Mouse (Mus musculus) midbrain, postnatal 0 days (tissue): ENCODE measurements around the gene Eme2. TPM values are rescaled to one million over a fixed set of nuclear protein-coding genes. Genes with fewer than 3 reads are reported as not detected.

Experiments used
- ATAC-seq: fragments of 200-750 bp; cut with Nextera tagmentation; 2 replicates; pipeline ENCODE4 v1.8.0; 2017; ENCODE audit warnings: moderate number of reproducible peaks, mild to moderate bottlenecking, moderate TSS enrichment, moderate library complexity; ENCODE audit not compliant: low FRiP score
- DNase-seq: peaks from one replicate; pipeline ENCODE4 v3.0.0-alpha.2; 2015; ENCODE audit warnings: low spot score
- H3K27ac ChIP-seq: fragments of 300-500 bp; sonication (generic); 2 replicates; pipeline ENCODE4 v1.5.1; 2014; ENCODE audit warnings: low read depth, mild to moderate bottlenecking, low read length, mixed read lengths
- H3K27me3 ChIP-seq: fragments of 300-500 bp; sonication (generic); 2 replicates; pipeline ENCODE4 v1.6.1; 2014; ENCODE audit warnings: low read length, control low read depth, mixed read lengths; ENCODE audit not compliant: insufficient read depth
- H3K36me3 ChIP-seq: fragments of 300-500 bp; sonication (generic); 2 replicates; pipeline ENCODE4 v1.6.1; 2014; ENCODE audit warnings: low read length, control low read depth, mixed read lengths; ENCODE audit not compliant: insufficient read depth
- H3K4me1 ChIP-seq: fragments of 300-500 bp; sonication (generic); 2 replicates; pipeline ENCODE4 v1.6.1; 2014; ENCODE audit warnings: mild to moderate bottlenecking, control low read depth, antibody characterized with exemption, low read length, mixed read lengths; ENCODE audit not compliant: insufficient read depth
- H3K4me2 ChIP-seq: fragments of 300-500 bp; sonication (generic); 2 replicates; pipeline ENCODE4 v1.6.1; 2014; ENCODE audit warnings: low read depth, mild to moderate bottlenecking, low read length, mixed read lengths; ENCODE audit not compliant: poor library complexity, severe bottlenecking
- H3K4me3 ChIP-seq: fragments of 300-500 bp; sonication (generic); 2 replicates; pipeline ENCODE4 v1.5.1; 2014; ENCODE audit warnings: low read depth, mild to moderate bottlenecking, low read length, moderate library complexity
- H3K9ac ChIP-seq: fragments of 300-500 bp; sonication (generic); replicated peaks from 2 replicates; pipeline ENCODE4 v1.6.1; 2014; ENCODE audit warnings: mild to moderate bottlenecking, low read length, moderate library complexity, mixed read lengths; ENCODE audit not compliant: poor library complexity, severe bottlenecking
- H3K9me3 ChIP-seq: fragments of 300-500 bp; sonication (generic); 2 replicates; pipeline ENCODE4 v1.6.1; 2016; ENCODE audit warnings: low read length, control low read depth
- CTCF ChIP-seq: IDR thresholded peaks from 2 replicates; pipeline ENCODE4 v1.5.1; 2016; ENCODE audit warnings: antibody characterized with exemption, mild to moderate bottlenecking
- whole genome bisulfite sequencing: fragments of 180-500 bp; shearing (Covaris S2); extraction: QIAGEN DNeasy Blood & Tissue Kit; methylation state at CpG from one replicate; pipeline ENCODE4 v1.1.7; 2014; 5-methylcytosine and 5-hydroxymethylcytosine counted together
- polyA plus RNA-seq: library from polyadenylated mRNA; unstranded; fragments of >200 nt; fragmentation: Nextera tagmentation; extraction: Ambion mirVana; gene quantifications from 2 replicates; pipeline ENCODE4 v1.2.1, GENCODE M21; 2015
- total RNA-seq: library from RNA; depleted of rRNA; stranded (reverse); fragments of >200 nt; gene quantifications from 2 replicates; pipeline ENCODE4 v1.2.3, GENCODE M21; 2014

The Eme2 gene
- total and polyA plus RNA-seq, 2 experiments from 2014 or later: 20.2 to 29.7 TPM

- Histone ChIP-seq H3K9me3 (no peaks in the 10 kb centered on the region), H3K9ac (no peak overlapping the region), H3K27me3 (no peaks in the 10 kb centered on the region), H3K36me3 (peaks cover 62% of the 10 kb centered on the region), H3K4me2 (no peak overlapping the region), H3K4me1 (no peaks in the 10 kb centered on the region), H3K27ac (no peak overlapping the region), H3K4me3 (no peak overlapping the region)
- no peak for DNase-seq
- no peak for TF ChIP-seq CTCF
- ATAC-seq: no peak
- WGBS: 100% methylated on average over 1 of the region's 1 CpGs
Measured at GRCm38 (mm10) chr17:24923246-24923645, 28.4 kb upstream of the Eme2 start.

- ATAC-seq (no peak), DNase-seq (no peak)
- Histone ChIP-seq H3K9me3 (no peaks in the 10 kb centered on the region), H3K4me2 (no peak overlapping the region), H3K36me3 (peaks cover 87% of the 10 kb centered on the region), H3K27ac (no peak overlapping the region), H3K4me3 (no peak overlapping the region), H3K4me1 (no peaks in the 10 kb centered on the region), H3K9ac (no peak overlapping the region), H3K27me3 (no peaks in the 10 kb centered on the region)
- no peak for TF ChIP-seq CTCF
Measured at GRCm38 (mm10) chr17:24913984-24914383, 19.1 kb upstream of the Eme2 start.

- no peak for TF ChIP-seq CTCF
- ATAC-seq (no peak), DNase-seq (no peak)
- Histone ChIP-seq H3K9me3 (no peaks in the 10 kb centered on the region), H3K27ac (no peak overlapping the region), H3K4me3 (no peak overlapping the region), H3K4me2 (no peak overlapping the region), H3K4me1 (no peaks in the 10 kb centered on the region), H3K9ac (no peak overlapping the region), H3K27me3 (no peaks in the 10 kb centered on the region), H3K36me3 (peaks cover 93% of the 10 kb centered on the region)
- 98% methylated on average over 2 of the region's 2 CpGs for WGBS
Measured at GRCm38 (mm10) chr17:24907591-24907990, 12.7 kb upstream of the Eme2 start.

- H3K4me2 ChIP-seq: no peak overlapping the region
- ATAC-seq (no peak), DNase-seq (no peak)
- no peaks in the 10 kb centered on the region for H3K27me3 ChIP-seq
- no peak overlapping the region for H3K4me3 ChIP-seq
- no peaks in the 10 kb centered on the region for H3K4me1 ChIP-seq
- no peak overlapping the region for H3K27ac ChIP-seq
- WGBS: 90% methylated on average over 9 of the region's 9 CpGs
- TF ChIP-seq CTCF: no peak
- H3K9me3 ChIP-seq: no peaks in the 10 kb centered on the region
- H3K9ac ChIP-seq: no peak overlapping the region
- peaks cover 99% of the 10 kb centered on the region for H3K36me3 ChIP-seq
Measured at GRCm38 (mm10) chr17:24903767-24904166, 8.9 kb upstream of the Eme2 start.

- H3K4me2 ChIP-seq: no peak overlapping the region
Measured at GRCm38 (mm10) chr17:24902671-24903474, 8.0 kb upstream of the Eme2 start.

GRCm38 (mm10) chr17:24902124-24902523 is 7.2 kb upstream of the Eme2 start:
- WGBS: 94% methylated on average over 5 of the region's 5 CpGs
- H3K9ac ChIP-seq: no peak overlapping the region
- DNase-seq (no peak), ATAC-seq (no peak)
- H3K4me1 ChIP-seq: peaks cover 7% of the 10 kb centered on the region
- no peak for TF ChIP-seq CTCF
- H3K27me3 ChIP-seq: no peaks in the 10 kb centered on the region
- no peak overlapping the region for H3K4me2 ChIP-seq
- no peak overlapping the region for H3K27ac ChIP-seq
- H3K36me3 ChIP-seq: peaks cover 89% of the 10 kb centered on the region
- no peaks in the 10 kb centered on the region for H3K9me3 ChIP-seq
- no peak overlapping the region for H3K4me3 ChIP-seq

More at GRCm38 (mm10) chr17:24902671-24903474, 8.0 kb upstream of the Eme2 start:
- Histone ChIP-seq H3K9me3 (no peaks in the 10 kb centered on the region), H3K27me3 (no peaks in the 10 kb centered on the region), H3K4me1 (no peaks in the 10 kb centered on the region), H3K36me3 (peaks cover 97% of the 10 kb centered on the region), H3K9ac (no peak overlapping the region), H3K4me3 (no peak overlapping the region), H3K27ac (no peak overlapping the region)
- 68% methylated on average over 9 of the region's 9 CpGs for WGBS
- TF ChIP-seq CTCF: peak; percentile 54
- ATAC-seq (no peak), DNase-seq (no peak)
